ENCODE assay signal across 24 mouse cellular contexts in the genomic region with DNA sequence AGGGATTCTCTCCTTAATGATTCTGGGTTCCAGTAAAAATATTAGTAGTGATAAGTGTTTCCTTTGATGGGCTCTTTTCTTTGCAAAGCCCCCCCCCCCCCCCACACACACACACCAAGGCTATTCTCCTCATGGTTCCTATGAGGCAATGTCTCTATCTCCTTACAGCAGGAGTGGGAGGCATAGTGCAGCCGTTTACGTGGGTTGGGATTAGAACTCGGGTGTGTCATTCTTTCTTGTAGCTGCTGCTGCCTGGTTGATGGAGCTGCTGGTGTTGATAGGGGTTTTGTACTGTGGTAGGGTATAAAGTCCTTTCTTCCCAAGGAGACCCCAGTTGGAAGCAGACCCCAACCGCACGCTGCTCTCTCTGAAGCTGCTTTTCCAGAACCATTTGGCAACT.
DNase-seq lines count a peak whose midpoint lies in the region; TF ChIP-seq lines count a peak whose summit lies in the region.
"Had no signal": no experiment of that assay in that cellular context is flagged by ENCODE, and none has a peak within 500 bp of the region (broad histone marks: within the 10 kb centered on the region; RNA-seq: fewer than 3 reads in every experiment).

No protein-coding gene starts in this region.

- no peaks in the 10 kb centered on the region for H3K9me3 ChIP-seq in MEL (replicated peaks; ENCODE audit: insufficient read depth, low read length)
- H3K9me3 ChIP-seq: embryonic facial prominence, embryonic 13.5 days; embryonic facial prominence, embryonic 15.5 days; forebrain, embryonic 10.5 days; forebrain, embryonic 12.5 days had no signal

- TF ChIP-seq EP300 in MEL (IDR thresholded peaks at IDR 0.05; ENCODE audit: low read depth in 1 of 2, low read length in 2 of 2): peak in 1 of 2 experiments; percentile 46; a peak in 1 of 4 replicates

- peak overlapping the region; percentile 75 for H3K27ac ChIP-seq in layer of hippocampus, adult 2 months
- peak overlapping the region; percentile 69 for H3K27ac ChIP-seq in liver, adult 2 months (replicated peaks; ENCODE audit: insufficient read depth, low read depth, low read length)
- no peak overlapping the region for H3K27ac ChIP-seq in MEL (ENCODE audit: control insufficient read depth, low read depth, low read length)
- H3K27ac ChIP-seq: embryonic facial prominence, embryonic 13.5 days; embryonic facial prominence, embryonic 15.5 days; forebrain, embryonic 10.5 days; forebrain, embryonic 12.5 days had no signal

- peaks cover 20% of the 10 kb centered on the region for H3K4me1 ChIP-seq in liver, adult 2 months (ENCODE audit: control insufficient read depth, insufficient read depth, low read length)
- peaks cover 4 to 10% of the 10 kb centered on the region in 2 experiments for H3K4me1 ChIP-seq in MEL (ENCODE audit: control insufficient read depth in 1 of 2, insufficient read depth in 2 of 2, low read length in 2 of 2)
- H3K4me1 ChIP-seq: embryonic facial prominence, embryonic 15.5 days; forebrain, embryonic 10.5 days; forebrain, embryonic 12.5 days had no signal

- peaks cover 3% of the 10 kb centered on the region; the same call in 1 of the 2 replicates for H3K79me2 ChIP-seq in liver, adult 2 months (ENCODE audit: control insufficient read depth, insufficient read depth, low read length)
- no peaks in the 10 kb centered on the region for H3K79me2 ChIP-seq in MEL (ENCODE audit: control insufficient read depth, insufficient read depth, low read length, poor library complexity)

- TF ChIP-seq CTCF in layer of hippocampus, adult 2 months (conservative IDR thresholded peaks at IDR 0.05): no peak
- TF ChIP-seq CTCF in liver, adult 2 months (IDR thresholded peaks at IDR 0.05; ENCODE audit: low read depth, low read length): no peak
- TF ChIP-seq CTCF in MEL (IDR thresholded peaks at IDR 0.05 in 2 of 3, conservative IDR thresholded peaks at IDR 0.05 in 1 of 3; ENCODE audit: control insufficient read depth in 1 of 3, insufficient read depth in 1 of 3, low read depth in 2 of 3, low read length in 3 of 3, poor library complexity in 1 of 3, severe bottlenecking in 1 of 3): no peak

- H3K36me3 ChIP-seq in liver, adult 2 months (ENCODE audit: control insufficient read depth, insufficient read depth, low read length): no peaks in the 10 kb centered on the region
- peaks cover 0 to 7% of the 10 kb centered on the region in 2 experiments; a peak in 2 of 4 replicates for H3K36me3 ChIP-seq in MEL (ENCODE audit: control insufficient read depth in 1 of 2, insufficient read depth in 2 of 2, low read length in 2 of 2)
- H3K36me3 ChIP-seq: embryonic facial prominence, embryonic 13.5 days; embryonic facial prominence, embryonic 15.5 days; forebrain, embryonic 10.5 days; forebrain, embryonic 12.5 days had no signal

- H3K9ac ChIP-seq in liver, adult 2 months (ENCODE audit: low read depth, low read length): peak overlapping the region; percentile 15
- H3K9ac ChIP-seq in MEL (ENCODE audit: control insufficient read depth, low read depth, low read length, poor library complexity, severe bottlenecking): no peak overlapping the region
- H3K9ac ChIP-seq: embryonic facial prominence, embryonic 13.5 days; embryonic facial prominence, embryonic 15.5 days; forebrain, embryonic 12.5 days had no signal

- no peaks in the 10 kb centered on the region for H3K27me3 ChIP-seq in liver, adult 2 months (ENCODE audit: control insufficient read depth, insufficient read depth, low read length)
- no peaks in the 10 kb centered on the region for H3K27me3 ChIP-seq in MEL (ENCODE audit: control insufficient read depth in 1 of 2, insufficient read depth in 2 of 2, low read length in 2 of 2)
- H3K27me3 ChIP-seq: embryonic facial prominence, embryonic 13.5 days; embryonic facial prominence, embryonic 15.5 days; forebrain, embryonic 12.5 days; Patski had no signal

- TF ChIP-seq POLR2A in liver, adult 2 months (IDR thresholded peaks at IDR 0.05; ENCODE audit: extremely low read depth, insufficient read depth, low read length): no peak
- no peak for TF ChIP-seq POLR2A in MEL (IDR thresholded peaks at IDR 0.05; ENCODE audit: control insufficient read depth in 1 of 2, insufficient read depth in 1 of 2, low read depth in 1 of 2, low read length in 2 of 2, poor library complexity in 1 of 2)

- no peak for DNase-seq in layer of hippocampus, adult 2 months (ENCODE audit: low spot score in 2 of 2)
- no peak for DNase-seq in layer of hippocampus, adult 8-10 months (ENCODE audit: low spot score in 2 of 2)
- no peak for DNase-seq in liver, adult 2 months (ENCODE audit: extremely low read depth, low read depth, low spot score)
- DNase-seq in liver: no peak
- peak; percentile 21 for DNase-seq in MEL (ENCODE audit: low read depth, low spot score)
- peak; percentile 69 for DNase-seq in brain, adult 2 months (ENCODE audit: low read depth, low spot score)
- no peak for DNase-seq in lung, postnatal 36 days
- no peak for DNase-seq in spleen, adult 18-20 months
- DNase-seq: adrenal gland, adult 8-10 months; adrenal gland, postnatal 14 days; adrenal gland, postnatal 36 days; cerebellum, adult 11 months; cerebellum, adult 18-20 months; cerebellum, adult 8-10 months; cerebellum, adult 9-11 months; cerebellum, postnatal 14 days; cerebellum, postnatal 36 days; embryo, embryonic 11 days had no signal

- H3K4me3 ChIP-seq in layer of hippocampus, adult 2 months: no peak overlapping the region
- no peak overlapping the region for H3K4me3 ChIP-seq in liver, adult 2 months (ENCODE audit: insufficient read depth, low read depth, low read length)
- H3K4me3 ChIP-seq in MEL (ENCODE audit: control insufficient read depth in 1 of 2, insufficient read depth in 1 of 2, low read depth in 2 of 2, low read length in 2 of 2): no peak overlapping the region
- H3K4me3 ChIP-seq: embryonic facial prominence, embryonic 13.5 days; embryonic facial prominence, embryonic 15.5 days; erythroblast, embryonic 14.5 days; forebrain, embryonic 10.5 days; forebrain, embryonic 12.5 days had no signal

- no peak for TF ChIP-seq RAD21 in MEL (IDR thresholded peaks at IDR 0.05; ENCODE audit: low read depth, low read length)

- 92% methylated on average over 5 of the region's 5 CpGs for WGBS in liver, adult 2 months

TF ChIP-seq in MEL, 35 proteins besides CTCF, POLR2A, EP300 and RAD21:
- TF ChIP-seq MAX (IDR thresholded peaks at IDR 0.05; ENCODE audit: low read length): no peak
- no peak for TF ChIP-seq ZC3H11A (IDR thresholded peaks at IDR 0.05; ENCODE audit: low read depth, low read length)
- TF ChIP-seq POLR2AphosphoS2 (IDR thresholded peaks at IDR 0.05; ENCODE audit: low read length): no peak
- no peak for TF ChIP-seq KAT2A (conservative IDR thresholded peaks at IDR 0.05; ENCODE audit: low read depth, low read length)
- no peak for TF ChIP-seq USF2 (IDR thresholded peaks at IDR 0.05; ENCODE audit: borderline replicate concordance in 1 of 2, insufficient read depth in 1 of 2, low read depth in 1 of 2, low read length in 2 of 2)
- TF ChIP-seq ETS1 (IDR thresholded peaks at IDR 0.05; ENCODE audit: low read depth, low read length): no peak
- TF ChIP-seq MYB (IDR thresholded peaks at IDR 0.05; ENCODE audit: low read depth, low read length): no peak
- TF ChIP-seq MXI1 (IDR thresholded peaks at IDR 0.05; ENCODE audit: low read depth, low read length): no peak
- TF ChIP-seq MYC (IDR thresholded peaks at IDR 0.05; ENCODE audit: low read depth, low read length): no peak
- no peak for TF ChIP-seq TCF12 (IDR thresholded peaks at IDR 0.05; ENCODE audit: low read depth, low read length)
- no peak for TF ChIP-seq E2F4 (IDR thresholded peaks at IDR 0.05; ENCODE audit: borderline replicate concordance, low read depth, low read length)
- TF ChIP-seq NELFE (IDR thresholded peaks at IDR 0.05; ENCODE audit: low read depth, low read length): no peak
- no peak for TF ChIP-seq USF1 (IDR thresholded peaks at IDR 0.05; ENCODE audit: low read depth, low read length)
- TF ChIP-seq GATA1 (IDR thresholded peaks at IDR 0.05; ENCODE audit: low read depth, low read length): no peak
- no peak for TF ChIP-seq NRF1 (IDR thresholded peaks at IDR 0.05; ENCODE audit: insufficient read depth, low read depth, low read length, poor library complexity, severe bottlenecking)
- no peak for TF ChIP-seq ELF1 (IDR thresholded peaks at IDR 0.05; ENCODE audit: low read depth, low read length)
- no peak for TF ChIP-seq JUND (IDR thresholded peaks at IDR 0.05; ENCODE audit: low read depth, low read length)
- TF ChIP-seq TAL1 (IDR thresholded peaks at IDR 0.05; ENCODE audit: low read length): no peak; the same call in 1 of the 2 replicates
- no peak for TF ChIP-seq MEF2A (IDR thresholded peaks at IDR 0.05; ENCODE audit: extremely low read depth, insufficient replicate concordance, low read depth, low read length, poor library complexity, severe bottlenecking)

Comparison
In these comparisons a context has a peak if more than half of its experiments do, and no peak if none do; other contexts are left out.
1. DNase-seq: peak in MEL (single experiment) and brain, adult 2 months (single experiment); none in layer of hippocampus, adult 2 months (0 of 2), layer of hippocampus, adult 8-10 months (0 of 2), liver, adult 2 months (single experiment), liver (single experiment), lung, postnatal 36 days (single experiment) and spleen, adult 18-20 months (0 of 2).